Mouse (Mus musculus) leukemia stem cell, adult 10-12 weeks (primary cell): Measurements from ENCODE around the gene Ufc1. TPM values are rescaled to one million over a fixed set of nuclear protein-coding genes. Genes with fewer than 3 reads are reported as not detected.

Source experiments
- polyA plus RNA-seq: library from polyadenylated mRNA; stranded (reverse); fragments of >175 nt; gene quantifications from 2 replicates; pipeline ENCODE4 v1.2.3, GENCODE M21; 2012; ENCODE audit warnings: low replicate concordance

The Ufc1 gene
- polyA plus RNA-seq: 14.2 and 23.6 TPM in 2 replicates

DNA sequence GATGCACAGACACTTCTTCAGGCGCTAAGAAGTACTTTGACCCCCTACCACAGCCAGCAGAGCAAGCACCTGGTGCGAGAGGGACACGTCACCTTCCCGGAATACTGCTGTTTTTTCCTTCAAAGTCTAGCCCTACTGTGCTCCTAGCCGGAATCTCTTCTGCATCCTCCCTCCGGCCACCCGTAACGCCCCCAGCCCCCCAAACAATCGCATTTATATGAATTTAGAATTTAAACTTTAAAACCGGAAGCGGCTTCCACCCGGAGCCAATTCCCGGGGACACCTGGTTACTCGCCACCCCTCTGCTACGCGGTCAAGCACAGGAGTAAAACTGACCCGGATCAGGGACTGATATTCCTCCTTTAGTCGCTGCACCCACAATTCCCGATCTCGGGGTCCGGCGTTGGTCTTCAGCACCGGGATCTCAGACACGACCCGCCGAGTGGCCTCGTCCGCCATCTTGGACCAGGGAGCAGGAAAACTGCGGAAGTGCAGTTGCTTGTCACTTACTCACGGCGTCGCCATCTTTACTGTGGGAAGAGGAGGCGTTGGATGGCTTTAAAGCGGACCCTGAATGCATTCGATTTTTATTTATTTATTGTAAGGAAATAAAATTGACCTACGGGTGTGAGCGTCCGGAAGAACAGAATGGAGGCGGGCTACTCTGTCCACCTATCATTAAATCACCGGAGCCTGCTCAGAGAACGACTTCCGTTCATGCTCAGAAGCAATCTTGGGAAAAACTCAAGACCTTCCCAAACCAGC lies at the start of gene Ufc1:
Gene Ufc1 (minus strand): TSS at position 727 of the 765 bp plus-strand sequence.

GRCm38 (mm10) chr1:171328839-171329432 lies 34.1 kb upstream of the Ufc1 start, which contains the start of gene Dedd:
Dedd (plus strand) TSS chr1:171329145.

DNA sequence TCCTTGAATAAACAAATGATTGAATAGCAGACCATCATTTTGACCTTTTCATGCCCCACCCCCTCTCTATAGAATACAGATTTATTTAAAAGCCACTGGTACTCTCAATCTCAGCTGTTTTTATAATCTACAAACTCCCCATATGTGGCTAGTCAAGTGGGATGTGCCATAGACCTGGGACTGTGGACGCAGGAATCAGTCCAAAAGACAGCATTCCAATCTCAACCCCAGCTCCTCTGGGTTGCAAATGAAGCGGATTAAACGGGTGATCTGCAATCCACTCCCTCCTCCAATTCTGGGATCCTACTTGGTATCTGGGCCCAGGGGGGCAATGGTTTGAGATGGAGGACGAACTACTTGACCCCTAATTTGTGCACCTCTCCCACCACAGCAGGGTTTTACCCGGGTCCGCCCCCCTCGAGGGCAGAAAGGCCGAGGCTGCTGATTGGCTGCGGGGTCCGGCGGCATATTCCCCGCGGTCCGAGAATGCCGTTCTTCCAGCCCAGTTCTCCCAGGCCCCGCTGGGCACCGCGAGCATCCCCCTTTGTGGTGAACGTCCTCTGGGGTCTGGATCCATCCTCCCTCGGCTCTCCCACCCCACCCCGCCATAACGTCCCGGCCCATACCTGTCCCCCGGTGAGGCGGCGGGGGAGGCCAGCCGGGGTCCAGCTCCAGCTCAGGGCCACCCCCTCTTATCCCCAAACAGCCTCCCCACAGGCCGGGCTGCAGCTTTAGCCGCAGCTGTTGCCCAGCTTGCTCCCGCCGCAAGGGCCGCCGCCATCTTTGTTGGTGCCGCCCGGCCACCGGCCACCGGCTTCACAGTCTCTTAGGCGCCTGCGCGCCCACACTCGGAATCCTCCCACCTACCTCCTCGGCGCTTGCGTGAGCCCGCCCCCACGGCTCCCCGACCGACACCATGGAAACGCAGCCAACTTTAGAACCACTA lies 7.4 kb downstream of the Ufc1 start, which contains the start of gene Usp21:
Gene Usp21 (minus strand): TSS at position 856 of the 946 bp plus-strand sequence.

GRCm38 (mm10) chr1:171280916-171281527 lies 13.8 kb downstream of the Ufc1 start, which contains the start of gene Ppox:
Ppox (minus strand) TSS chr1:171281186.

DNA sequence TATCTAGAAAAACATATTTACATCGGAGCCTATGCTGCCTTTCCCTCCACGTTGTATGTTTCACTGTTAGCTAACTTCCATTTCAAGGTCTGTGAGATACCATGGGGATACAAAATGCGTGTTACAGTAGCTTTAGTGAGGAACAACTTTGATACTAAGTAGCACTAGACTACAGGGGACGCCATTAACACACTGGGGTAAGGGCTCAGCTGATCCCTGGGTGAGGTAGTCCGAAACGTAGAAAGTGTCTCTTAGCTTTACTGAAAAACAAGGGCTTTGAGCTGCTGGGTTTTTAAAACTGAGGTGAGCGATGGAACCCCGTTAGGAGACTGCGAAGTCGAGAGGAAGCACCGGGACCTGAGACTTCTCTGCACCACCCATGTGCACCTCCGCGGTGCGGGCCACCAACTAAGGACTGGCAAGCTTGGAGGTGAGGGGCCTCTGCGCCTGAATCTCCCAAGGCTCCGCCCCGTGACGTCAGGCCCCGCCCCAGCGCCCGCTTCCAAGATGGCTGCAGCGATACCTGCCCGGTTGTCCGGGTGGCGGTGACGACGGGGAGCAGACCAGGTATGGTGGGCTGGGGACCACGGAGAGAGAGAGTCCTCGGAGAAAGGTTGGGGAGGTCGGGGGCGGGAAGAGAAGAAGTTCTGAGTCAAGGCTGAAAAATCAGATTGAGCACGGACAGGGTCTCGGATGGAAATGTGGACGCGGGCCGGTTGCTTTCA lies 24.8 kb downstream of the Ufc1 start, which contains the start of gene B4galt3:
Gene B4galt3 (plus strand): TSS at position 481 of the 725 bp plus-strand sequence.

GRCm38 (mm10) chr1:171250680-171251593 lies 43.9 kb downstream of the Ufc1 start, which contains the start of gene Ndufs2:
Ndufs2 (minus strand) TSS chr1:171251388.

DNA sequence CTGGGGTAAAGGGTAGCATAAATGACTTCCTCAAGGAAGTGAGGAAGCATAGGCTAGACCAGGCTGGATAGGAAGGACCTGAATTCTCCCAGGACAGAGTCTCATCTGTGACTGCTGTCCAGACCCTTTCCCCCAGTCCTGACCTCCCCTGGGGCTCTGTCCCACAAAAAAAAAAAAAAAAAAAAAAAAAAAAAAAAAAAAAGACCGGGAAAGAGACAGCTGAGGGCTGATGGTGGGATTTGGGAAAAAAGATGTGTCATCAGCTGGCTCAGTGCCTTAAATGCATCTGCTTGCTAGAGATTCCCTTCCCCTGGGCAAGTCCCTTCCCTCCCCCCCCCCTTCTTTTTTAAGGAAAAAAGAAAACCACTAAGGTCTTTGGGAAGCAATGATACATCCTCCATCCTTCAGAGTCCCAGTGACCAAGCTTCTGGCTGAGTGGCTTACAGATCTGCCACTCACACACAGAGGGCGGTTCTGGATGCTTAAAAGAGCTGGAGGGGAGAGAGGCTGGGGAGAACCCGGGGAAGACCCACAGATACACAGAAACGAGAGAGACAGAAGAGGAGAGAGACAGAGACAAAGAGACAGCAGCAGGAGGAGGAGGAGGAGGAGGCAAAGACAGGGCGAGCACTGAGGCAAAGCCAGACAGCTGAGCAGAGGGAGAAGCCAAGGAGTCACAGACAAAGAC lies 44.8 kb downstream of the Ufc1 start, which contains the start of gene Adamts4:
Gene Adamts4 (plus strand): TSS at position 509 of the 688 bp plus-strand sequence.

Other genes starting within 250 kb of the Ufc1 start
- gene Fcgr3, start 230.1 kb downstream of the Ufc1 start, polyA plus RNA-seq: 1.6 and 2.1 TPM in 2 replicates
- 0.93 and 2.2 TPM in 2 replicates for gene Cfap126, start 181.1 kb downstream of the Ufc1 start, polyA plus RNA-seq
- gene Sdhc, start 144.4 kb downstream of the Ufc1 start, polyA plus RNA-seq: 3.4 and 36.9 TPM in 2 replicates
- gene Mpz, start 144.3 kb downstream of the Ufc1 start, polyA plus RNA-seq: not detected in 2 replicates
- gene Pcp4l1, start 98.8 kb downstream of the Ufc1 start, polyA plus RNA-seq: 0.62 and 0.98 TPM in 2 replicates
- gene Nr1i3, start 81.1 kb downstream of the Ufc1 start, polyA plus RNA-seq: not detected in 2 replicates
- gene Tomm40l, start 72.5 kb downstream of the Ufc1 start, polyA plus RNA-seq: 26.4 and 37.3 TPM in 2 replicates
- gene Apoa2, start 70.0 kb downstream of the Ufc1 start, polyA plus RNA-seq: not detected in 2 replicates
- gene Fcer1g, start 60.7 kb downstream of the Ufc1 start, polyA plus RNA-seq: 4.7 and 8.4 TPM in 2 replicates
- 0.84 and 2.4 TPM in 2 replicates for gene Adamts4, start 44.6 kb downstream of the Ufc1 start, polyA plus RNA-seq
- gene Ndufs2, start 43.6 kb downstream of the Ufc1 start, polyA plus RNA-seq: 38.4 and 41.1 TPM in 2 replicates
- gene B4galt3, start 24.7 kb downstream of the Ufc1 start, polyA plus RNA-seq: 42.5 and 71.9 TPM in 2 replicates
- 169 and 176 TPM in 2 replicates for gene Ppox, start 13.8 kb downstream of the Ufc1 start, polyA plus RNA-seq
- gene Usp21, start 7.0 kb downstream of the Ufc1 start, polyA plus RNA-seq: 127 and 157 TPM in 2 replicates
- 5.3 and 15.7 TPM in 2 replicates for gene Dedd, start 34.1 kb upstream of the Ufc1 start, polyA plus RNA-seq
- gene Nit1, start 50.6 kb upstream of the Ufc1 start, polyA plus RNA-seq: 4.9 and 11.5 TPM in 2 replicates
- gene Pfdn2, start 50.6 kb upstream of the Ufc1 start, polyA plus RNA-seq: 5.4 and 7.4 TPM in 2 replicates
- 0.22 and 0.81 TPM in 2 replicates for gene Klhdc9, start 65.8 kb upstream of the Ufc1 start, polyA plus RNA-seq
- gene Nectin4, start 75.1 kb upstream of the Ufc1 start, polyA plus RNA-seq: 0.87 and 1.1 TPM in 2 replicates
- 30.2 and 30.6 TPM in 2 replicates for gene Arhgap30, start 93.9 kb upstream of the Ufc1 start, polyA plus RNA-seq
- 16.5 and 28.1 TPM in 2 replicates for gene Usf1, start 116.3 kb upstream of the Ufc1 start, polyA plus RNA-seq
- gene Tstd1, start 123.8 kb upstream of the Ufc1 start, polyA plus RNA-seq: not detected in 2 replicates
- gene F11r, start 142.5 kb upstream of the Ufc1 start, polyA plus RNA-seq: 0.45 and 8.3 TPM in 2 replicates
- gene Alyref2, start 208.5 kb upstream of the Ufc1 start, polyA plus RNA-seq: 5.6 and 7.1 TPM in 2 replicates
- not detected in 2 replicates for gene Itln1, start 240.3 kb upstream of the Ufc1 start, polyA plus RNA-seq